Mouse (Mus musculus): ENCODE data around the gene Tut7. TPM values are rescaled to one million over a fixed set of nuclear protein-coding genes. Genes with fewer than 3 reads are reported as not detected.

Gene Tut7
- polyA plus RNA-seq, 1 experiment from 2014 or later: 37.6 TPM

DNA sequence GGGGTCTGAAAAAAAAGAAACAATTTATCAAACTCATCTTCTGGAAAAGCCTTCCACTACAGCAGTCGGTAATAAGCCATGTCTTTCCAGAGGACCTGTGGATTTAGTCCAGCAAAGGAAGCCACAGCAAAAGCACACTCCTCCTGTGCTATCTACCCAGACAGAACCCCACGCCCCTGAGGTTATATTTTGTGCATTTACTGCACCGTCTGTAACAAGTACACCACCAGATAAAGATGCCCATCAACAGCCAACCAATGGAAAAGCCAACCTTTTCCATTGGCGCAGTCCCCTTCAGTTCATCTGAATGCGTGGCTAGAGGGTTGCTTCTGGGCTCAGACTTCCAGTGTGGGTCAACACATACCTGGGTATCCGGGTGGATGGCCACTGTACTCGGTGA, 60.2 kb downstream of the Tut7 start:
- TF ChIP-seq EP300 (IDR thresholded peaks at IDR 0.05; ENCODE audit: low read depth) (peak; percentile 64), CTCF (IDR thresholded peaks at IDR 0.05; ENCODE audit: low read depth) (no peak)
- peak overlapping the region; percentile 49 for H3K4me2 ChIP-seq (ENCODE audit: low read depth, low read length)
- H3K4me3 ChIP-seq (ENCODE audit: low read depth, low read length): no peak overlapping the region
- no peak for DNase-seq
- peaks cover 38% of the 10 kb centered on the region for H3K4me1 ChIP-seq (ENCODE audit: insufficient read depth)
- 59% methylated on average over 7 of the region's 7 CpGs for WGBS (ENCODE audit: insufficient replicate concordance)
- peak overlapping the region; percentile 61 for H3K27ac ChIP-seq (ENCODE audit: low read depth)
- H3K36me3 ChIP-seq (replicated peaks; ENCODE audit: insufficient read depth, low read length): peaks cover 68% of the 10 kb centered on the region
- peak; percentile 78 for ATAC-seq
- H3K27me3 ChIP-seq (ENCODE audit: insufficient read depth, low read length): no peaks in the 10 kb centered on the region
- H3K9me3 ChIP-seq (ENCODE audit: low read length): no peaks in the 10 kb centered on the region
- H3K9ac ChIP-seq (replicated peaks): no peak overlapping the region

DNA sequence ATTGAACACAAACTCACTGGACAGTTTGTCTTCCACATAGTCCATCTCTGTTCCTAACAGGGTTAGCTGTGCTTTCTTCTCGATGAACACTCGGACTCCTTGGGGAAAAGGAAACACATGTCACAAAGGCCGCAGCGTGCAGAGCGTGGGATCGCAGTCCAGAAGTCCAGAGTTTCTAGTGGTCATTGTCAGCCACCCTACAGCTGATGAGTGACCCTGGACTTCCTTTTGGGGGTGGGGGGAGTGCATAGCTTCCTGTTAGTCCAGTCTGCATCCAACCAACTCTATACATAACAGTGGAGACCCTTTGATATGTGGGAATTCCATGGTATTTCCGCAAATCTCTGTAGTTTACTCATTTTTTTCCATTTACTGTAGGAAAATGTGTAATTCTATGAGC, 66.0 kb downstream of the Tut7 start:
- no peak overlapping the region for H3K9ac ChIP-seq (replicated peaks)
- no peaks in the 10 kb centered on the region for H3K27me3 ChIP-seq (ENCODE audit: insufficient read depth, low read length)
- H3K9me3 ChIP-seq (ENCODE audit: low read length): no peaks in the 10 kb centered on the region
- no peak overlapping the region for H3K4me2 ChIP-seq (ENCODE audit: low read depth, low read length)
- peaks cover 61% of the 10 kb centered on the region for H3K36me3 ChIP-seq (replicated peaks; ENCODE audit: insufficient read depth, low read length)
- no peak for DNase-seq
- TF ChIP-seq CTCF (IDR thresholded peaks at IDR 0.05; ENCODE audit: low read depth) (no peak), EP300 (IDR thresholded peaks at IDR 0.05; ENCODE audit: low read depth) (no peak)
- no peak overlapping the region for H3K27ac ChIP-seq (ENCODE audit: low read depth)
- 85% methylated on average over 7 of the region's 7 CpGs for WGBS (ENCODE audit: insufficient replicate concordance)
- ATAC-seq: peak; percentile 55
- H3K4me3 ChIP-seq (ENCODE audit: low read depth, low read length): no peak overlapping the region
- H3K4me1 ChIP-seq (ENCODE audit: insufficient read depth): no peaks in the 10 kb centered on the region; the same call in 1 of the 2 replicates

DNA sequence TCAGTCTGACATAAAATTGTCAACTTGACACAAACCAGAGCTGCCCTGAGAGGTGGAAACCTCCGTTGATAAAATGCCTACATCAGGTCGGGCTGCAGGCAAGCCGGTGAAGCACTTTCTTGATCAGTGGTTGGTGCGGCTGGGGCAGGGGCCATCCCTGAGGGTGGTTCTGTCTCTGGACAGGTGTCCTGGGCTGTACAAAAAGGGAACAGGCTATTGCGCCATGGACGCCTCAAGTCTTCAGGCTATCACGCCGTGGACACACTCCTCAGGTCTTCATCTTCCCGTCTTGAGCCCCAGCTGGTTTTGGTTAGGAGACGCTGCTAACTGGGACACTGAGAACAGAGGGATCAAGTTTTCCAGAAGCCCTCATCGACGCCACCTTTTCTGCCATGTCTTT, 72.6 kb downstream of the Tut7 start:
- no peak for DNase-seq
- ATAC-seq: no peak
- Histone ChIP-seq H3K27ac (ENCODE audit: low read depth) (no peak overlapping the region), H3K4me1 (ENCODE audit: insufficient read depth) (no peaks in the 10 kb centered on the region), H3K27me3 (ENCODE audit: insufficient read depth, low read length) (no peaks in the 10 kb centered on the region), H3K9ac (replicated peaks) (no peak overlapping the region), H3K36me3 (replicated peaks; ENCODE audit: insufficient read depth, low read length) (peaks cover 10% of the 10 kb centered on the region), H3K4me2 (ENCODE audit: low read depth, low read length) (no peak overlapping the region), H3K4me3 (ENCODE audit: low read depth, low read length) (no peak overlapping the region), H3K9me3 (ENCODE audit: low read length) (no peaks in the 10 kb centered on the region)
- TF ChIP-seq EP300 (IDR thresholded peaks at IDR 0.05; ENCODE audit: low read depth) (no peak), CTCF (IDR thresholded peaks at IDR 0.05; ENCODE audit: low read depth) (no peak)
- WGBS (ENCODE audit: insufficient replicate concordance): 73% methylated on average over 12 of the region's 12 CpGs

DNA sequence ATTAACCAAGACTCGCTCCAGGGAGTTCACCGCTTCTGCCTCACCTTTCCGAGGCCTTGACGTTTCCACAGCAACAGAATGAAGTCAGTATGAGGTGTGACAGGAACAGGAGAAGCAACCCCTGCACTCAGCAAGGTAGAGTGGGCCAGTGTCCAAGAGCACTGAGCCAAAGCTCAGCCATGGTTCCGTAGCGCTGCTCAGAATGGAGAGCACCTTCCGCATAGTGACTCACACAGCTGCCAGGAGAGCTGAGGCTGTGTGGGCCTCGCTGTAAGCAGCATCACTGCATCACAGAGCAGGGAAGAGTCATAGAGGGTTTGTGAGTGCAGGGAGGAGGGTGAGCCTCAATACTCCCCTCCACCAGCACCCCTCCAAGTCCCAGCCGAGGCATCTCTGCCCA, 76.2 kb downstream of the Tut7 start, which contains the start of gene 1700014D04Rik:
1700014D04Rik (minus strand) TSS at position 42 of the 400 bp plus-strand sequence.
- WGBS (ENCODE audit: insufficient replicate concordance): 83% methylated on average over 9 of the region's 9 CpGs
- H3K9me3 ChIP-seq (ENCODE audit: low read length): no peaks in the 10 kb centered on the region
- H3K4me2 ChIP-seq (ENCODE audit: low read depth, low read length): no peak within 1 kb of the TSS
- no peak for ATAC-seq
- H3K27me3 ChIP-seq (ENCODE audit: insufficient read depth, low read length): no peaks in the 10 kb centered on the region
- H3K36me3 ChIP-seq (replicated peaks; ENCODE audit: insufficient read depth, low read length): no peaks in the 10 kb centered on the region
- H3K9ac ChIP-seq (replicated peaks): no peak within 1 kb of the TSS
- TF ChIP-seq CTCF (IDR thresholded peaks at IDR 0.05; ENCODE audit: low read depth) (no peak), EP300 (IDR thresholded peaks at IDR 0.05; ENCODE audit: low read depth) (no peak)
- no peaks in the 10 kb centered on the region for H3K4me1 ChIP-seq (ENCODE audit: insufficient read depth)
- H3K4me3 ChIP-seq (ENCODE audit: low read depth, low read length): no peak within 1 kb of the TSS
- no peak within 1 kb of the TSS for H3K27ac ChIP-seq (ENCODE audit: low read depth)
- DNase-seq: no peak

DNA sequence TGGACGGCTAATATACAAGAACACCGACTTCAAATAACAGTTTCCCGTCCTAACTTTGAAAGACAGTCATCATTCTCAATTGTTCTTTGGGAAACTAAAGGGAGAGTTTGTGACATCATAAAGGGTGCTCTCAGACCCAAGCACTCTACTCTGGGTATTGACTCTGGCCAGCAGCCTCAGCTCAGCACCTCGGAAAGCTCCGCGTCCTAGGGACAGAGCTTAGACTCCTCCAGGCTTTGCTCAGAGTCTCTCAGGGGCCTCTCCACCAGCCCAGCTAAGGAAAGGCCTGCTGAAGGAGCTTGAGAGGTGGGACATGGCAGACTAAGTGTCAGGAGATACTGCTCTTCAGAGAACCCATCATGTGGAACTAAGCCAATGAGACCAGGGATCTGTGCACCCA, 76.8 kb downstream of the Tut7 start:
- 79% methylated on average over 5 of the region's 6 CpGs for WGBS (ENCODE audit: insufficient replicate concordance)

DNA sequence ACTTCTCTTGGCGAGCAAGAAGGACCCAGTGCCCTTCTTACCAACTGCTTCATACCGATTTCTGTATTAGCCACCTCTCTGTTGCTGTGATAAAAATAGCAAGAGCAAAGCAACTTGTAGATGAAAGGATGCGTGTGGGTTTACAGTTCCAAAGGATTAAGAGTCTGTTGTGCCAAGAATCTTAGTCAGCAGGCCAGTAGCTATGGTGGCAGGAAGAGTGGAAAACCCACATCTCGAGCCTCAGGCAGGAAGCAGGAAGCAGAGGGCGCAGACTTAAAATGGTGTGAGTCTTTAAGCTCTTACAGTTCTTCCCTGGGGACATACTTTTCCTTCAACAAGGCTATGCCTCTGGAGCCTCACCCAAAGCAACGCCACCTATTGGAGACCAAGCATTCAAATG, 77.5 kb downstream of the Tut7 start:
- DNase-seq (no peak), ATAC-seq (no peak)
- H3K36me3 ChIP-seq (replicated peaks; ENCODE audit: insufficient read depth, low read length): no peaks in the 10 kb centered on the region
- H3K4me3 ChIP-seq (ENCODE audit: low read depth, low read length): no peak overlapping the region
- H3K9ac ChIP-seq (replicated peaks): no peak overlapping the region
- no peak overlapping the region for H3K4me2 ChIP-seq (ENCODE audit: low read depth, low read length)
- no peak for TF ChIP-seq CTCF (IDR thresholded peaks at IDR 0.05; ENCODE audit: low read depth)
- TF ChIP-seq EP300 (IDR thresholded peaks at IDR 0.05; ENCODE audit: low read depth): no peak
- no peaks in the 10 kb centered on the region for H3K4me1 ChIP-seq (ENCODE audit: insufficient read depth)
- 60% methylated on average over 6 of the region's 6 CpGs for WGBS (ENCODE audit: insufficient replicate concordance)
- H3K27ac ChIP-seq (ENCODE audit: low read depth): no peak overlapping the region
- H3K9me3 ChIP-seq (ENCODE audit: low read length): no peaks in the 10 kb centered on the region
- H3K27me3 ChIP-seq (ENCODE audit: insufficient read depth, low read length): no peaks in the 10 kb centered on the region

More for the DNA sequence above, 76.8 kb downstream of the Tut7 start:
- Histone ChIP-seq H3K36me3 (replicated peaks; ENCODE audit: insufficient read depth, low read length) (no peaks in the 10 kb centered on the region), H3K4me1 (ENCODE audit: insufficient read depth) (no peaks in the 10 kb centered on the region), H3K9me3 (ENCODE audit: low read length) (no peaks in the 10 kb centered on the region), H3K9ac (replicated peaks) (no peak overlapping the region), H3K4me3 (ENCODE audit: low read depth, low read length) (no peak overlapping the region), H3K27ac (ENCODE audit: low read depth) (no peak overlapping the region), H3K27me3 (ENCODE audit: insufficient read depth, low read length) (no peaks in the 10 kb centered on the region), H3K4me2 (ENCODE audit: low read depth, low read length) (no peak overlapping the region)
- no peak for ATAC-seq
- TF ChIP-seq CTCF (IDR thresholded peaks at IDR 0.05; ENCODE audit: low read depth): no peak
- TF ChIP-seq EP300 (IDR thresholded peaks at IDR 0.05; ENCODE audit: low read depth): no peak
- no peak for DNase-seq

DNA sequence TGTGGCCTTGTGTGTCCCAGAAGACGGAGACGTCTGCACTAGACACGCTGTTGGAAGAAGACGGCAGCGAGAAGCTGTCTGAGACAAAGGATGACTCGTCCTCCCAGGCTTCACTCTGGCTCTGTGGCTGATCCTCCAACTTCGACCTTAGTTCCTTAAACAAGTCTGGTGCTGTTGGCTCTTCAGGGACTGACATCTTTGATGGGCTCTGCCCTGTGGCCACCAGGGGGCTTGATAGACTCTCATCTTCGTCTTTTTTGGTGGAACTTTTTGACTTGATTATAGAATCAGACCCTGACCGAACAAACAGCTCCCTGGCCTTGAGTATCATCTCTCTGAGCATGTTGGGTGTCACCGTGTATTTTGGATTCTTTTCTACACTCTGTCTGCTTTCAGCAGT, 81.2 kb downstream of the Tut7 start:
- peaks cover 16% of the 10 kb centered on the region for H3K4me1 ChIP-seq (ENCODE audit: insufficient read depth)
- TF ChIP-seq CTCF (IDR thresholded peaks at IDR 0.05; ENCODE audit: low read depth): peak; percentile 70
- no peak for TF ChIP-seq EP300 (IDR thresholded peaks at IDR 0.05; ENCODE audit: low read depth)
- no peak for ATAC-seq
- WGBS (ENCODE audit: insufficient replicate concordance): 50% methylated on average over 10 of the region's 10 CpGs
- no peak overlapping the region for H3K9ac ChIP-seq (replicated peaks)
- H3K27me3 ChIP-seq (ENCODE audit: insufficient read depth, low read length): no peaks in the 10 kb centered on the region
- no peaks in the 10 kb centered on the region for H3K36me3 ChIP-seq (replicated peaks; ENCODE audit: insufficient read depth, low read length)
- H3K4me2 ChIP-seq (ENCODE audit: low read depth, low read length): no peak overlapping the region
- H3K27ac ChIP-seq (ENCODE audit: low read depth): no peak overlapping the region
- peak; percentile 53 for DNase-seq
- H3K4me3 ChIP-seq (ENCODE audit: low read depth, low read length): no peak overlapping the region
- H3K9me3 ChIP-seq (ENCODE audit: low read length): no peaks in the 10 kb centered on the region

Measured in liver, postnatal 0 days (tissue).